Mouse (Mus musculus): ENCODE data around the gene Pigyl. TPM values are rescaled to one million over a fixed set of nuclear protein-coding genes. Genes with fewer than 3 reads are reported as not detected.
A peak's percentile ranks its signal among the peaks of the same experiment; 100 is the strongest.

The Pigyl gene
- polyA plus RNA-seq, 1 experiment = 64.8 TPM

- Histone ChIP-seq H3K4me3 (ENCODE audit: control insufficient read depth, low read depth, low read length) (no peak overlapping the region), H3K4me1 (ENCODE audit: control insufficient read depth, insufficient read depth, low read length) (peaks cover 3% of the 10 kb centered on the region), H3K27me3 (ENCODE audit: control insufficient read depth, insufficient read depth, low read length) (no peaks in the 10 kb centered on the region), H3K36me3 (ENCODE audit: control insufficient read depth, insufficient read depth, low read length) (no peaks in the 10 kb centered on the region; the same call in 1 of the 2 replicates), H3K27ac (ENCODE audit: control insufficient read depth, insufficient read depth, low read depth, low read length) (no peak overlapping the region)
- TF ChIP-seq POLR2A (IDR thresholded peaks at IDR 0.05; ENCODE audit: control insufficient read depth, low read depth, low read length) = no peak
- TF ChIP-seq CTCF (IDR thresholded peaks at IDR 0.05; ENCODE audit: control insufficient read depth, insufficient read depth, insufficient replicate concordance, low read depth, low read length) = no peak
Observed at GRCm38 (mm10) chr9:22121545-22121944, 35.1 kb upstream of the Pigyl start.

GRCm38 (mm10) chr9:22122005-22122404, 34.6 kb upstream of the Pigyl start:
- H3K27ac ChIP-seq (ENCODE audit: control insufficient read depth, insufficient read depth, low read depth, low read length) = no peak overlapping the region
- peaks cover 3% of the 10 kb centered on the region for H3K4me1 ChIP-seq (ENCODE audit: control insufficient read depth, insufficient read depth, low read length)

DNA sequence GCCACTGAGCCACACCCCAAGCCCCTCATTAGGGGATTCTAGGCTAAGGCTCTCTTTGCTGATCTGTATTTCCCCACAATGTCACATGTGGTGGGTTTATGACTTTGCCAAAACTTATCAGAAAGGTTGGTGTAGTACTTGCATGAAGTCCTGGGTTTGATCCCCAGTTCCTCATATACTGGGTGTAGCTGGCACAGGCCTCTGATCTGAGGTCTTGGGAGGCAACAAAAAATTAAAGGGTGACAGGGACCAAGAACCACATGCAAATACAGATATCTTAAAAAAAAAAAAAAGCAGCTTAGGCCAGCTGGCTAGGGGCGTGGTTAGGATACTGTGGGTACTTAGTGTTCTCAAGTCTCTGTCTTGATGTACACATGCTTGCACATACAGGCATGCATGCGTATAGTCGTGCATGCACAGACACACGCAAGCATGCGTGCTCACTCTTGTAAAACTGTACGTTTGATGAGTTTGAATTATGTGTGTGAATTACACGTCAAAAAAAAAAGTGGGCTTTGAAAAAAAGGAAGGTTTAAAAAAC, 33.5 kb upstream of the Pigyl start:
- no peak overlapping the region for H3K27ac ChIP-seq (ENCODE audit: control insufficient read depth, insufficient read depth, low read depth, low read length)
- H3K36me3 ChIP-seq (ENCODE audit: control insufficient read depth, insufficient read depth, low read length) = no peaks in the 10 kb centered on the region; the same call in 1 of the 2 replicates
- peaks cover 3% of the 10 kb centered on the region for H3K4me1 ChIP-seq (ENCODE audit: control insufficient read depth, insufficient read depth, low read length)
- TF ChIP-seq POLR2A (IDR thresholded peaks at IDR 0.05; ENCODE audit: control insufficient read depth, low read depth, low read length) = no peak
- no peak overlapping the region for H3K4me3 ChIP-seq (ENCODE audit: control insufficient read depth, low read depth, low read length)
- H3K27me3 ChIP-seq (ENCODE audit: control insufficient read depth, insufficient read depth, low read length) = no peaks in the 10 kb centered on the region

More at GRCm38 (mm10) chr9:22122005-22122404, 34.6 kb upstream of the Pigyl start:
- H3K36me3 ChIP-seq (ENCODE audit: control insufficient read depth, insufficient read depth, low read length) = no peaks in the 10 kb centered on the region; the same call in 1 of the 2 replicates
- no peak overlapping the region for H3K4me3 ChIP-seq (ENCODE audit: control insufficient read depth, low read depth, low read length)
- H3K27me3 ChIP-seq (ENCODE audit: control insufficient read depth, insufficient read depth, low read length) = no peaks in the 10 kb centered on the region
- TF ChIP-seq CTCF (IDR thresholded peaks at IDR 0.05; ENCODE audit: control insufficient read depth, insufficient read depth, insufficient replicate concordance, low read depth, low read length) = no peak
- no peak for TF ChIP-seq POLR2A (IDR thresholded peaks at IDR 0.05; ENCODE audit: control insufficient read depth, low read depth, low read length)

DNA sequence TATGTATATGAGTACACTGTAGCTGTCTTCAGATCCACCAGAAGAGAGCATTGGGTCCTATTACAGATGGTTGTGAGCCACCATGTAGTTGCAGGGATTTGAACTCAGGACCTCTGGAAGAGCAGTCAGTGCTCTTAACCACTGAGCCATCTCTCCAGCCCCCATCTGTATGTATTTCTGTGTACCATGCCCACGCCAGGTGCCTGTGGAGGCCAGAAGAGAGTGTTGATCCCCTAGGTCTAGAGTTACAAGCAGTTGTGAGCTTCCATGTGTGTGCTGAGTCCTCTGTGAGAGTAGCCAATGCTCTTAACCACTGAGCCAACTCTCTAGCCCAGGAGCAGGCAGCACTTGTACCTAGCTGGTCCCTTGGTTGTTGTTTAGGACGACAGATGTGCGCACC, 32.5 kb upstream of the Pigyl start:
- TF ChIP-seq CTCF (IDR thresholded peaks at IDR 0.05; ENCODE audit: control insufficient read depth, insufficient read depth, insufficient replicate concordance, low read depth, low read length) (no peak), POLR2A (IDR thresholded peaks at IDR 0.05; ENCODE audit: control insufficient read depth, low read depth, low read length) (no peak)
- Histone ChIP-seq H3K4me3 (ENCODE audit: control insufficient read depth, low read depth, low read length) (no peak overlapping the region), H3K36me3 (ENCODE audit: control insufficient read depth, insufficient read depth, low read length) (no peaks in the 10 kb centered on the region), H3K27ac (ENCODE audit: control insufficient read depth, insufficient read depth, low read depth, low read length) (no peak overlapping the region), H3K4me1 (ENCODE audit: control insufficient read depth, insufficient read depth, low read length) (no peaks in the 10 kb centered on the region), H3K27me3 (ENCODE audit: control insufficient read depth, insufficient read depth, low read length) (no peaks in the 10 kb centered on the region)

- no peak overlapping the region for H3K27ac ChIP-seq (ENCODE audit: control insufficient read depth, insufficient read depth, low read depth, low read length)
- H3K4me3 ChIP-seq (ENCODE audit: control insufficient read depth, low read depth, low read length) = no peak overlapping the region
- TF ChIP-seq POLR2A (IDR thresholded peaks at IDR 0.05; ENCODE audit: control insufficient read depth, low read depth, low read length) (no peak), CTCF (IDR thresholded peaks at IDR 0.05; ENCODE audit: control insufficient read depth, insufficient read depth, insufficient replicate concordance, low read depth, low read length) (no peak)
- H3K36me3 ChIP-seq (ENCODE audit: control insufficient read depth, insufficient read depth, low read length) = no peaks in the 10 kb centered on the region
- no peaks in the 10 kb centered on the region for H3K27me3 ChIP-seq (ENCODE audit: control insufficient read depth, insufficient read depth, low read length)
- H3K4me1 ChIP-seq (ENCODE audit: control insufficient read depth, insufficient read depth, low read length) = no peaks in the 10 kb centered on the region
Observed at GRCm38 (mm10) chr9:22125246-22126027, 31.2 kb upstream of the Pigyl start.

DNA sequence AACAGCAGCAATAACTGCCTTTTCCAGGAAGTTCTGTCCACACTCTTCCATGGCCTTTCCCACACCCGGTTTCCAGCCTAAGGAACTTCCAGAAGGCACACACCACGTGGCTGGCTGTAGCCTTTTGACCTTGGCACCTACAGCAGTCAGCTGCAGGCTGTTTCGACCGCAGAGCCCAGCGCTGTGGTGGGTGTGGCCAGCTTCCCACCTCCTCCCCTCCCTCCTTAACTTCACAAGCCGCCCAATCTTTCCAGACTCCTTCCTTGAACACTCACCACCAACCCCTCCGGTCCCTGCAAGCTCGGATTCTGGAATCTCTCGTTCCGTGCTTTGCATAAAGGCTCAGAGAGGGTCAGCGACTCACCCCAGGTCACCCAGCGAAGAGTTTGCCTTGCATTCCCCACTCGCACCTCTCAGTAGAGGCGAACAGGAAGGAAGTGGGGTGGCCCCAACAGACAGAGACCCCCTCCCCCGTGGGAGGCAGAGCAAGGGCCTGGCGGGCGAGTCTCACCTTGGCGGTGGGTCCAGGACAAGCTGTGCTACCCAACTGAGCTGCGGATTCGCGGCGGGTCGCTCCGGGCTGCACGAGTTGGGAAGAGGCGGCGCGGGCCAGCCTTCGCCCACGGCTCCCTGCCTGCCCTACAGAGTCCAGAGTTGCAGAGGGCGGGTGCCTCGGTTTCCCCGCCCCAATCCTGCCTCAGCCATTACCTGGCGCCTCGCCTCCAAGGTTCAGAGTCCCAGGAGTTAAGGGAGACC, 25.2 kb upstream of the Pigyl start:
- peaks cover 12% of the 10 kb centered on the region for H3K4me1 ChIP-seq (ENCODE audit: control insufficient read depth, insufficient read depth, low read length)
- no peaks in the 10 kb centered on the region for H3K36me3 ChIP-seq (ENCODE audit: control insufficient read depth, insufficient read depth, low read length)
- no peak overlapping the region for H3K27ac ChIP-seq (ENCODE audit: control insufficient read depth, insufficient read depth, low read depth, low read length)
- TF ChIP-seq POLR2A (IDR thresholded peaks at IDR 0.05; ENCODE audit: control insufficient read depth, low read depth, low read length) (no peak; the same call in 1 of the 2 replicates), CTCF (IDR thresholded peaks at IDR 0.05; ENCODE audit: control insufficient read depth, insufficient read depth, insufficient replicate concordance, low read depth, low read length) (no peak)
- H3K4me3 ChIP-seq (ENCODE audit: control insufficient read depth, low read depth, low read length) = peak overlapping the region; percentile 80
- H3K27me3 ChIP-seq (ENCODE audit: control insufficient read depth, insufficient read depth, low read length) = no peaks in the 10 kb centered on the region

GRCm38 (mm10) chr9:22132220-22132619, 24.4 kb upstream of the Pigyl start:
- Histone ChIP-seq H3K27me3 (ENCODE audit: control insufficient read depth, insufficient read depth, low read length) (no peaks in the 10 kb centered on the region), H3K27ac (ENCODE audit: control insufficient read depth, insufficient read depth, low read depth, low read length) (no peak overlapping the region)
- no peak; the same call in 1 of the 2 replicates for TF ChIP-seq POLR2A (IDR thresholded peaks at IDR 0.05; ENCODE audit: control insufficient read depth, low read depth, low read length)
- TF ChIP-seq CTCF (IDR thresholded peaks at IDR 0.05; ENCODE audit: control insufficient read depth, insufficient read depth, insufficient replicate concordance, low read depth, low read length) = no peak

More at GRCm38 (mm10) chr9:22132220-22132619, 24.4 kb upstream of the Pigyl start:
- peaks cover 12% of the 10 kb centered on the region for H3K4me1 ChIP-seq (ENCODE audit: control insufficient read depth, insufficient read depth, low read length)
- H3K4me3 ChIP-seq (ENCODE audit: control insufficient read depth, low read depth, low read length) = peak overlapping the region; percentile 80
- H3K36me3 ChIP-seq (ENCODE audit: control insufficient read depth, insufficient read depth, low read length) = no peaks in the 10 kb centered on the region

Data from testis, adult 2 months (tissue).